Mouse (Mus musculus): ENCODE measurements around the gene Mmp23.
"Not testable (repeated sequence)": the region's sequence is repeated elsewhere in the genome, so short reads cannot be mapped to it uniquely, and the experiment has no call there.

The Mmp23 gene

DNA sequence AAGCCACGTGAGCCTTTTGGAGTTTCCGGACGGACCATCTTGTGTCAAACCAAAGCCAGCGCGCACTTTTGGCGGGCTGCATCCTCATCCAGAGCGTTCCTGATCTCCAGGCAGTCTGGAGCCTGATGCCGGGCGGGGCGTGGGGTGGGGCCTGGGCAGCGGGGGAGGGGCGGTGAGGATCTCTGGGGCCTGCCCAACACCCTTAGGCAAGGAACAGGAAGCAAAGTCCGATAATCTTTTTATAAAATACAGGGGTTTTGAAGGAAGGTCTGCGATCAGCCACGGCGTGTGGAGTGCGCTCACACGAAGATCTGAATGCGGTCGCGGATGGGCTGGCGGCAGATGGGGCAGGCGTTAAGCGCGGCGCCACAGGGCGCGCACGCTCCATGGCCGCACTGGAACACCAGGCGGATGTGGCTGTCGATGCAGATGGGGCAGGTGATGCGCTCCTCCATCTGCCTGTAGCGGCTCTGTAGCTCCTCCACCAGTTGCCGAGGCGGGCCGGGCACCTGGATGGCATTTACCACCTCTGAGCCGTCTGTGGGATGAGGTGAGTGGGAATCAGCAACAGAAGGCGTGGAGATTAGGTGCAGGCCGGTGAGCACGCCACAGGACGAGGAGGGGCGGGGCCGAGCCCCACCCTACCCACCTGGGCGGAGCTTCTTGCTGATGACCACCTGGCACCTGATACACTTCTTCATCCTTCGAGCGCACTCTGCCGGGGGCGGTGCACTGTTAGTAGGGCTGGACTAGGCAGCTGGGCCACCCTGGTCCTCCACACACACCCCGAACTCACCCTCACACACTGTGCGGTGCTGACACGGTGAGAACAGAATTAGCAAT lies 1.5 kb upstream of the Mmp23 start:
- DNase-seq (ENCODE audit: low spot score) = peak; percentile 69

DNA sequence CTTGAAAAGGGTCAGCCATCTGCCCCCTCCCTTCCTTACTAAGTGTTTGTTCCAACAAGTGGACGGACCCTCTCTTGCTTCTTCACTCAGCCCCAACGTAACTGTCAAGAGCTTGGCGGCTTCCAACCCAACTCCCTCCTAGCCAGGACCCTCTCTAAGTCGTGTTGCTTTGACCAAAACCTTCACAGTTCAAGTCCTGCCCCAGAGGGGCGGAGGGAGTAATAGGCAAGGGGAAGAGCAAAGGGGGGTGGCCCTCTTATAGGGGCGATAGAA lies 935 bp upstream of the Mmp23 start:
- DNase-seq (ENCODE audit: low spot score) = no peak

DNA sequence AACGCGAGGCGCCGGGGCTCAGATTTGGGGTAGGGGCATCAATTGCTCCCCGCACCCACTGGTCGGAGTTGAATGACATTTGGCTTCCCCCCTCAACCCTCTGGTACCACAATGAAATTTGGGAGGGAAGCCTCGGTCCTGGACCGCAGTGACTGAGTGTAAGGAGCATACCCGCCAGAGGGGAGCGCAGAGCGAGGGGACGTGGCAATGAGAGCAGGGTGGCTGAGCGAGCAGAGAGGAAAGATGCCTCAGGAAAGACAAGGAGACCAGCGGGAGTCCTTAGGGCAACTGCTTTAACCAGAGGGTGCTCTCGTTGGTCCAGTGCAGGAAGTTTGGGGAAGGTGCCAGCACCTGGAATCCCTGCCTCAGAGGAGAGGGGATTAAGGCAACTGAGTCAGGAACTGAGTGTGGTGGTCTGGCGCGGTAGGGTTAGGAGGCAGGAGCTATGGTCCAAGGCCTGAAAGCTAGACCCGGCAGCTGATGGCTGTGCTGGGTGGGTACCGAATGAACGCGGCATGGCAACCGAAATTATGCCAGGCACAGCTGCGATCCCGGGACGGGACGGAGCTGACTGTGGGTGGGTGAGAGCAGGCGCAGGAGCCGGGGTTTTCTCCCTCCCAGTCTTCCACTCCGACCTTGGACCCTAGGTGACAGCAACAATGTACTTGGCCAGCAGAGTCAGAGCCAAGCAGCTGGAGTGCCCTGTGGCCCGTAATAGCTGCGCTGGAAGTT lies 433 bp upstream of the Mmp23 start:
- peak; percentile 63 for DNase-seq (ENCODE audit: low spot score)

- peak; percentile 27 for DNase-seq (ENCODE audit: low spot score)
Observed at GRCm38 (mm10) chr4:155652283-155653085, 700 bp downstream of the Mmp23 start.

DNA sequence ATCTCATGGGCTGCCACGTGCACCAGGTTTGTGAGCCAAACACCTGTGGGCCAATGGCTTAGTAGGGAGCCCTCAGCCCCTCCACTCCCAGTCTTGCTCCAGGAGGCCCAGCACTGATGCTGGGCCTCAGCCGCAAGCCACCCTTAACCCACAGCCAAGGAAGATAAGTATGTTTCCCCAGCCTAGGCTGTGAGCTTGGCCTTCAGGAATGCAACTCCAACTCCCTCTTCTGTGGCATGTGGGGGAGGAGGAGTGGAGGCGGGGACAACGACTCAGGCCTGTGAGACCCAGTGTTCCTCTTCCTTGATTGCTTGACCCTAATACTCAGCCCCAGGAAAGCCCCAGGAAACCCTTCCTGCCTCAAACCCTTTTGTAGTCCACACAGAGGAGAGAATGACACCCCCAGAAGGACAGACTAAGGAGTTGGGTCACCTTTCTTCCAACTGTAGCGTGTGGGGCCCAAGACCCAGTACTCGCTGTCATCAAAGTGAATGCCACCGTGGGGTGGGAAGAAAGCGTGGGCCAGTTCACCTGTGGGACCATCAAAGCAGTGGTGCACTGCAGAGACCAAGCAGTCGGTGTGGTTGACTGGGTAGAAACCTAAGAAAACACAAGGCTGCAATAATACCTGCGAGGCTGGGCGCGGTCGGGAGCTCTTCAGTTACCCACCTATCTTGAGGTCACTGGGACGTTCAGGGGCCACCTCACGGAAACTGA lies 1.5 kb downstream of the Mmp23 start:
- DNase-seq (ENCODE audit: low spot score) = peak; percentile 26

DNA sequence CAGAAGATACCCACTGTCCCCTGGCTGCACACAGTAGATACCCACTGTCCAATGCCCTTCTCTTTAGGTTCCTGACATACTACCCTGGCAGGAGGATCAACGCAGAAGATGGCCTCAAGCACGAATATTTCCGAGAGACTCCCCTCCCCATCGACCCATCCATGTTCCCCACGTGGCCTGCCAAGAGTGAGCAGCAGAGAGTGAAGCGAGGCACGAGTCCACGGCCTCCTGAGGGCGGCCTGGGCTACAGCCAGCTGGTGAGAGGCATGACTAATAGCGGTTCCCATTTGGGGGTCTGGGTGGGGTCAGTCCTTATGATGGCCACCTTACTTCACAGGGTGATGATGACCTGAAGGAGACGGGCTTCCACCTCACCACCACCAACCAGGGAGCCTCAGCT lies 3.8 kb downstream of the Mmp23 start:
- DNase-seq (ENCODE audit: low spot score) = no peak

GRCm38 (mm10) chr4:155645721-155646120 lies 7.5 kb downstream of the Mmp23 start:
- DNase-seq (ENCODE audit: low spot score) = no peak

GRCm38 (mm10) chr4:155645308-155645707 lies 7.9 kb downstream of the Mmp23 start, which contains the start of gene Gm10563:
Gm10563 (minus strand) TSS chr4:155645408.
- DNase-seq (ENCODE audit: low spot score) = not testable (repeated sequence)

GRCm38 (mm10) chr4:155643531-155643930 lies 9.7 kb downstream of the Mmp23 start:
- no peak for DNase-seq (ENCODE audit: low spot score)

GRCm38 (mm10) chr4:155635766-155636499 lies 17.3 kb downstream of the Mmp23 start:
- DNase-seq (ENCODE audit: low spot score) = no peak

DNA sequence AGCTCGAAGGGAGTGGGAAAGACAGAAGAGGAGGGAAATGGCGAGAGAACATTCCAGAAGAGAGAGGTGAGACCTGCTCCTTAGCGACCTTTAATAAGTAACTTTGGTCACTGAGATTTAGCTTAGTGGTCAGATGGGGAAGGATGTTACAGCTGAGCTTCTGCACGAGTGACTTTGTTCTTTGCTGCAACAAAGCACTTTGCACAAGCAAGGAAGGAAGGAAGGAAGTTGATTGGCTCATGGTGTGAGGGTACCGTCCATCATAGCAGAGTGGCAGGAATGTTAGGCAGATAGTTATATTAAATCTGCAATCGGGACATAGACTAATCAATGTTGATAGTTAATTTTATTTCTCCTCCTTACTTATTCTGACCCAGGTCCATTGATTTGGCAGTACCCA lies 22.9 kb downstream of the Mmp23 start:
- no peak for DNase-seq (ENCODE audit: low spot score)

DNA sequence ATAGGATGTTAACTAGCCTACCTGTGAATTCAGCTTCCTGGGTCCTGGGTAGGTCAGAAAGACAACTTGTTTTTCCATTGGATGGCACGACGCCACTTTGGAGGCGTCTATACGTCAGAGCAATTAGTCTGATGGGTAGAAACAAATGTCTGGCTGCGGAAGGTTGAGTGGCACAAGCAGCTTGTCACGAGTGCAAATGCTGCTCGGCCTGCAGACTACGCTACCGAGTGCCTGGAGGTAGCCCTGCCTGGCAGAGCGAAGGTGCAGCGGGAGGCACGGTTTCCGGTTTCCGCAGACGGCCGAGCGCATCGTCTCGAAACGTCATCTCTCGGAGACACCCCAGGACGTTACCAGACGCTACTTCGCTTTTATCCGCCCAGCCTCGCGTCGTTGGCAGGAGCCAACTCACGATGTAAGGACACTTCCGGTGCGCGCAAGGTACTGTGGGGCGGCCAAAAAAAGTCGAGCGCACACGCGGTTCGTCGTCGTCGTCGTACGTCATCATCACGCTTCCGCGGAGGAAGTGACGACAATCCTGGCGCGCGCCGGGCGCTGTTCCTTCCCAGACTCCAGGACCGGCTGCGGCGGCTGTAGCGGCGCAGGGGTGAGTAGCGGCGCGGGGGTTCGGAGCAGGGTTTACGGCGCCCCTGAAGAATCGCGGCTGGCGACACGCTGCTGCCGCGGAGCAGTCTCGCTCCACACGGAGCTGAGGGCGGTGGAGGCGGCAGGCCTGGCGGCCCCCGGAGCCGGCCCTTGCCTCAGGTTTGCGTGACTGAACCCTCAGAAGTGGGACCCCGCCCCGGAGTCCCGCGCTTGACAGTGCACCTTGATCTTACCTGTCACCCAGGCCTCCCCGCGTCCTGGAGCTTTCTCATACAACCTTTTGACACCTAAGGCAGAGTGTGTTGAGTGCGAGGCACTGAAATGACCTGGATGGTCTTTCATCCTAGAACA lies 28.6 kb downstream of the Mmp23 start, which contains the start of gene Cdk11b:
Gene Cdk11b, plus strand, starts transcription at position 517 of the 954 bp plus-strand sequence.
- peak; percentile 99 for DNase-seq (ENCODE audit: low spot score)

GRCm38 (mm10) chr4:155618321-155618720 lies 34.9 kb downstream of the Mmp23 start:
- no peak for DNase-seq (ENCODE audit: low spot score)

- no peak for DNase-seq (ENCODE audit: low spot score)
Observed at GRCm38 (mm10) chr4:155613264-155613663, 39.9 kb downstream of the Mmp23 start.

GRCm38 (mm10) chr4:155611860-155612259 lies 41.3 kb downstream of the Mmp23 start:
- no peak for DNase-seq (ENCODE audit: low spot score)

DNA sequence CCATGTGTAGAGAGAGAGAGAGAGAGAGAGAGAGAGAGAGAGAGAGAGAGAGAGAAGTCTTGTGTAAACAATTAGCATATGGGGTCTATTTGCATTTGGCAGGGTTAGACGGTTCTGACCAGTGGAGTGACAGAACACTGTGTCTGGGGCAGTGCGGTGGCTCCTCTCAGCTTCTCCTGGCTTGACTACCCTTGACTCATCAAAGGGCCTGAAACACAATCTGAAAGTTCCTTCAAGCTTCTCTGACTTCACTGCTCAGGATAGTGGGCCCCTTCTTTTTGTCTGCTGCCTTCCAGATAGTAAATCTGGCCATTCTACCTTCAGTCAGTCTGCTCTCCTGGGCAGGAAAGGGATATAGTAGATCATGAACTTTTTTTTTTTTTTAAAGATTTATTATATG lies 46.4 kb downstream of the Mmp23 start:
- DNase-seq (ENCODE audit: low spot score) = no peak

DNA sequence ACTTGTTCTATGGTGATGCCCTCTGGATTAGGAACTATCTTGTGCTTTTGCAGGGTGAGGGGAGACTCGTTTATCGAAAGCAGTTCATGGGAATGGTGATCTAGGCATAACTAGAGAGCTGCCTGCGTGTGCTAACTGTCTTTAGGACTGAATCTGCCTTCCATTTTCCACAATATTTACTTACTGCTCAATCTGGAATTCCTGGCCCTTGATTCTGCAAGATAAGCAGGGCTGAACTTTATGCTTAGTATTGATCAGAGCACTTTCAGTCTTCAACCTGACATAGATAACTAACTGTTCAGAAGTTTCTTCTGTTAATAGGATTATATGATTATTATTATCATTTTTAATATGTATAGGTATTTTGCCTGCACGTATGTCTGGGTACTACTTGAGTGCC lies 48.1 kb downstream of the Mmp23 start:
- no peak for DNase-seq (ENCODE audit: low spot score)

GRCm38 (mm10) chr4:155603801-155604200 lies 49.4 kb downstream of the Mmp23 start:
- DNase-seq (ENCODE audit: low spot score) = no peak

DNA sequence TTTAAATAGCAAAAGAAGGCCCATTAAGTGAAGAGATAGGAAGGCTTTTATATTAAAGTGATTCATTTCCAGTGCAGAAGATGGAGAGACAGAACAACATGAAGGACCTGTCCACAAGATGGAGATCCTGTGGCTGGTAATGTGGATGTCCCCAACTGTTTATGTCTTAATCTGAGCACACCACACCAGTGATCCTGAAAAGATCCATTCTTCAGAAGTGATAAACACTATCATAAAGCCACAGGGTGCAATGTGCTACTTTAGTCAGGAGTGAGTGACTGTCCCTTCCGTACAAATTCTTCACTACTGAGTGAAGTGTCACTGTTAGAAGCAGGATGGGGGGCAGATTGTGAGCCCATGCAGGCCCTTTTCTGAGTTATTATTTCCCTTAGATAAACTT lies 50.4 kb downstream of the Mmp23 start:
- no peak for DNase-seq (ENCODE audit: low spot score)

DNA sequence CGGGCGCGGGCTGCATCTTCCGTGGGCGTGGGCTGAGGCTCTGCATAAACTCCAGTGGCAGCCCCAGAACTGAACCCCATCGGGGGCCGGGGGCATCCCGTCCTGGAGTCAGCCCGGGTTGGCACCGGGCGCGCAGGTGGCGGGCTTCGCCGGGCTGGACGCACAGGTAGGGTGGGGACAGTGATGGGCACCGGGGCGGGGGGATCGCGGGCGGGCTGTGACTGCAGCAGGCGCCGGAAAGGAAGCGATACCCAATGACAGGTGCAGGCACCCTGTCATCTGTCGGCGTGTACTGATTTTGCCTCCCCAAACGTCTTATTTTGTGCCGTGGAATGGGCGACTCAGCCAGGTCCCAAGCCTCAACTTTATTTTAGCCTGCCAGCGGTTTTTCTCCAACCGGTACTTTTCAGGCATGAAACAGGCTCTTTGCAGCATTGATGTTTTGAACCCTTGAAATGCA lies 51.2 kb downstream of the Mmp23 start:
- no peak for DNase-seq (ENCODE audit: low spot score)
